7 mouse cellular contexts compared by ENCODE assay signal in the genomic region with DNA sequence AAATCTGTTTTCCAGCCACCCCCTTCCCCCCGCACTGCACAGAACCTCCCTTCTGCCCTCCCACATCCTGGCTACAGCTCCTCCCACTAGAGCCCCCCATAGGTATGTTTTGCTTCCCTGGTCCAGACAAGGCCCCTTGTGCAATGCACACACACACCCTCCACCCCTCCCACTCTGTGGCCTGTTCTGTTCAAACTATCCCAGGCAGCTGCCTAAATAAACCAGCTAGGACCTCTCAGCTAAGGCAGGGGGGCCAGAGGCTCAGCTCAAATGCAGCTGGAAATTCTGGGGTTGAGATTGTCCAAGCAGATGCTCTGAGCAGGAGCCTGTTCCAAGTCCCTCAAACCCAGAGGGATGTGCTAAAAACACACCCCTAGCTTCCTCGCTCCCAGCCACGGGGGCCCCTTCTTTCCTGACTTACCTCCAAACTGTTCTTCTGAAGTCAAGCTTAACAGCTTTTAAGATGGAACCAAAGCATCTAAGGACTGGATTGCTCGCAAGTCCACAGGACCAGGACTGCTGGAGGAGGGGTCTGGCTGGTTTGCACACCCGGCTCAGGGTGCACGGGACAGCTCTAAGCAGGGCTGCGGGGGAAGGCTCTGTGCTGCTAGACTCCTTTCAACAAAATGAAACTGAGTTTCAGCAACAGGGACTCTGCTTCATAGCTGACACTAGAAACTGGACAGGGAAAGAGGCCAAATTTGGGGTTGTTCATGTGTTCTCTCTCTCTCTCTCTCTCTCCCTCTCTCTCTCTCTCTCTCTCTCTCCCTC. TPM values are rescaled to one million over a fixed set of nuclear protein-coding genes. Genes with fewer than 3 reads are reported as not detected.
A peak's percentile ranks its signal among the peaks of the same experiment; 100 is the strongest.
DNase-seq lines count a peak whose midpoint lies in the region; ATAC-seq and TF ChIP-seq lines count a peak whose summit lies in the region.

No protein-coding gene starts in this region.

- 39% methylated on average over 7 of the region's 7 CpGs for WGBS in heart, adult 2 months
- 16% methylated on average over 7 of the region's 7 CpGs for WGBS in kidney, embryonic 16.5 days
- WGBS in midbrain, embryonic 13.5 days: 48% methylated on average over 7 of the region's 7 CpGs

- no peak for TF ChIP-seq POLR2A in cortical plate, adult 2 months (IDR thresholded peaks at IDR 0.05; ENCODE audit: extremely low read depth, insufficient read depth, low read length)
- 0 out of 2 replicates have a peak, but pooled peaks have one; percentile 35 for TF ChIP-seq POLR2A in heart, adult 2 months (IDR thresholded peaks at IDR 0.05; ENCODE audit: insufficient read depth, low read depth, low read length)

- no peaks in the 10 kb centered on the region for H3K27me3 ChIP-seq in heart, adult 2 months (ENCODE audit: control insufficient read depth, insufficient read depth, low read length)
- H3K27me3 ChIP-seq in kidney, embryonic 16.5 days (ENCODE audit: insufficient read depth, low read length): no peaks in the 10 kb centered on the region
- no peaks in the 10 kb centered on the region for H3K27me3 ChIP-seq in midbrain, embryonic 13.5 days

- no peaks in the 10 kb centered on the region for H3K36me3 ChIP-seq in heart, adult 2 months (ENCODE audit: control insufficient read depth, insufficient read depth, low read length)
- H3K36me3 ChIP-seq in kidney, embryonic 16.5 days (ENCODE audit: insufficient read depth, low read length): no peaks in the 10 kb centered on the region
- no peaks in the 10 kb centered on the region for H3K36me3 ChIP-seq in midbrain, embryonic 13.5 days

- peaks cover 4% of the 10 kb centered on the region for H3K4me1 ChIP-seq in cortical plate, adult 2 months (ENCODE audit: control insufficient read depth, insufficient read depth, low read length)
- no peaks in the 10 kb centered on the region; the same call in 1 of the 2 replicates for H3K4me1 ChIP-seq in heart, adult 2 months (ENCODE audit: control insufficient read depth, insufficient read depth, low read length)
- peaks cover 48% of the 10 kb centered on the region for H3K4me1 ChIP-seq in kidney, embryonic 16.5 days (ENCODE audit: insufficient read depth, low read length)
- H3K4me1 ChIP-seq in midbrain, embryonic 13.5 days (replicated peaks): peaks cover 25% of the 10 kb centered on the region

- TF ChIP-seq CTCF in cortical plate, adult 2 months (IDR thresholded peaks at IDR 0.05; ENCODE audit: extremely low read depth, insufficient read depth, low read length): no peak
- no peak for TF ChIP-seq CTCF in heart, adult 2 months (IDR thresholded peaks at IDR 0.05)

- H3K9ac ChIP-seq in heart, adult 2 months (ENCODE audit: low read depth, low read length): peak overlapping the region; percentile 29; the same call in 1 of the 2 replicates
- peak overlapping the region; percentile 68 for H3K9ac ChIP-seq in kidney, embryonic 16.5 days (replicated peaks; ENCODE audit: low read length)
- no peak overlapping the region for H3K9ac ChIP-seq in midbrain, embryonic 13.5 days (replicated peaks)

- peak overlapping the region; percentile 59 for H3K4me2 ChIP-seq in kidney, embryonic 16.5 days (replicated peaks; ENCODE audit: low read depth, low read length)
- no peak overlapping the region for H3K4me2 ChIP-seq in midbrain, embryonic 13.5 days (replicated peaks)

- no peak overlapping the region for H3K27ac ChIP-seq in cortical plate, adult 2 months (ENCODE audit: insufficient read depth, low read length)
- peak overlapping the region; percentile 68 for H3K27ac ChIP-seq in heart, adult 2 months
- peak overlapping the region; percentile 97 for H3K27ac ChIP-seq in kidney, embryonic 16.5 days (ENCODE audit: low read length)
- 0 out of 2 replicates have a peak overlapping the region, but pooled peaks have one; percentile 9 for H3K27ac ChIP-seq in midbrain, embryonic 13.5 days

- peak; percentile 72 for DNase-seq in MN1 (ENCODE audit: low spot score)
- DNase-seq in heart, adult 2 months: peak; percentile 72 to 75
- DNase-seq in cerebellum, postnatal 36 days: no peak
- no peak for DNase-seq in retina, embryonic 14.5 days (ENCODE audit: low spot score)

- ATAC-seq in kidney, embryonic 16.5 days (ENCODE audit: low FRiP score, low TSS enrichment): peak; percentile 89
- no peak for ATAC-seq in midbrain, embryonic 13.5 days

- H3K9me3 ChIP-seq in kidney, embryonic 16.5 days (ENCODE audit: low read length): no peaks in the 10 kb centered on the region
- no peaks in the 10 kb centered on the region for H3K9me3 ChIP-seq in midbrain, embryonic 13.5 days

- intact Hi-C loops in heart, adult 2 months (cut with DNase I): loop anchor here (5.0 kb wide), 1 partner anchor 66 kb away; no protein-coding TSS in a partner anchor

- no peak for TF ChIP-seq EP300 in heart, adult 2 months (IDR thresholded peaks at IDR 0.05; ENCODE audit: insufficient read depth, low read depth, low read length)

- no peaks in the 10 kb centered on the region for H3K79me2 ChIP-seq in heart, adult 2 months (replicated peaks; ENCODE audit: control insufficient read depth, insufficient read depth, low read length)

- H3K4me3 ChIP-seq in cortical plate, adult 2 months (ENCODE audit: insufficient read depth, low read length): 0 out of 2 replicates have a peak overlapping the region, but pooled peaks have one; percentile 2
- H3K4me3 ChIP-seq in heart, adult 2 months: peak overlapping the region; percentile 23
- H3K4me3 ChIP-seq in kidney, embryonic 16.5 days (ENCODE audit: low read length): peak overlapping the region; percentile 44
- H3K4me3 ChIP-seq in midbrain, embryonic 13.5 days (replicated peaks): no peak overlapping the region

RNA-seq across cellular contexts. Expression of gene Ccdc33, which starts 40.1 kb away (rescaled TPM):
- polyA plus RNA-seq in cortical plate, adult 2 months (2012; rRNA removed): 1.5 and 1.7 TPM in 2 replicates
- not detected for total RNA-seq in heart, adult 2 months (2021)
- 1.3 TPM in 1 of 2 replicates, not detected in the other for polyA plus RNA-seq in heart, adult 2 months (2012; rRNA removed)
- 0.13 and 0.21 TPM in 2 replicates for polyA plus RNA-seq in kidney, embryonic 16.5 days (2015; fragmentation: Nextera tagmentation; extraction: Ambion mirVana)
- 0.73 and 0.80 TPM in 2 replicates for polyA plus RNA-seq in midbrain, embryonic 13.5 days (2015; fragmentation: Nextera tagmentation; extraction: Ambion mirVana)

RNA-seq across cellular contexts. Expression of gene Islr, which starts 45.4 kb away (rescaled TPM):
- polyA plus RNA-seq in cortical plate, adult 2 months (2012; rRNA removed): 27.4 and 34.0 TPM in 2 replicates
- 10 to 100 TPM; 19.1 to 29.8 TPM for total RNA-seq in heart, adult 2 months (2021)
- polyA plus RNA-seq in heart, adult 2 months (2012; rRNA removed): 100.0 and 139 TPM in 2 replicates
- polyA plus RNA-seq in kidney, embryonic 16.5 days (2015; fragmentation: Nextera tagmentation; extraction: Ambion mirVana): 94.8 and 96.1 TPM in 2 replicates
- polyA plus RNA-seq in midbrain, embryonic 13.5 days (2015; fragmentation: Nextera tagmentation; extraction: Ambion mirVana): 21.4 and 25.3 TPM in 2 replicates

RNA-seq across cellular contexts. Expression of gene Islr2, which starts 45.4 kb away (rescaled TPM):
- 28.3 TPM in 2 replicates for polyA plus RNA-seq in cortical plate, adult 2 months (2012; rRNA removed)
- total RNA-seq in heart, adult 2 months (2021): under 1 TPM; 0.57 to 0.96 TPM
- polyA plus RNA-seq in heart, adult 2 months (2012; rRNA removed): 0.61 and 1.8 TPM in 2 replicates
- polyA plus RNA-seq in kidney, embryonic 16.5 days (2015; fragmentation: Nextera tagmentation; extraction: Ambion mirVana): 0.17 and 0.23 TPM in 2 replicates
- polyA plus RNA-seq in midbrain, embryonic 13.5 days (2015; fragmentation: Nextera tagmentation; extraction: Ambion mirVana): 36.8 and 51.7 TPM in 2 replicates

Comparison
In these comparisons a context has a peak if more than half of its experiments do, and no peak if none do; other contexts are left out.
1. DNase-seq: peak in MN1 (single experiment) and heart, adult 2 months (2 of 2); none in cerebellum, postnatal 36 days (0 of 2) and retina, embryonic 14.5 days (single experiment).
2. RNA of gene Islr2, which starts 45.4 kb away (polyA plus RNA-seq): 36.8 to 51.7 TPM in midbrain, embryonic 13.5 days and 28.3 TPM in cortical plate, adult 2 months; 0.61 to 1.8 TPM in heart, adult 2 months and 0.17 to 0.23 TPM in kidney, embryonic 16.5 days; every median in the first group is over 10 times any median in the second.